Mouse (Mus musculus): ENCODE measurements around the gene H2-Ab1.
"Not testable (repeated sequence)": the region's sequence is repeated elsewhere in the genome, so short reads cannot be mapped to it uniquely, and the experiment has no call there.

Gene H2-Ab1

GRCm38 (mm10) chr17:34257594-34258375 is at the start of gene H2-Ab1:
Gene H2-Ab1, plus strand, starts transcription at chr17:34257689.
- DNase-seq (ENCODE audit: low spot score in 2 of 2): peak in 1 of 2 experiments; percentile 90

GRCm38 (mm10) chr17:34207866-34208265 is 49.6 kb upstream of the H2-Ab1 start:
- no peak for DNase-seq (ENCODE audit: low spot score in 2 of 2)

GRCm38 (mm10) chr17:34208421-34208820 is 49.1 kb upstream of the H2-Ab1 start:
- no peak for DNase-seq (ENCODE audit: low spot score in 2 of 2)

GRCm38 (mm10) chr17:34209680-34210079 is 47.8 kb upstream of the H2-Ab1 start:
- no peak for DNase-seq (ENCODE audit: low spot score in 2 of 2)

- DNase-seq (ENCODE audit: low spot score in 2 of 2): no peak
These were observed 46.9 kb upstream of the H2-Ab1 start for GRCm38 (mm10) chr17:34210599-34210998.

GRCm38 (mm10) chr17:34211746-34212365 is 45.6 kb upstream of the H2-Ab1 start:
- no peak for DNase-seq (ENCODE audit: low spot score in 2 of 2)

GRCm38 (mm10) chr17:34213936-34214335 is 43.6 kb upstream of the H2-Ab1 start:
- DNase-seq (ENCODE audit: low spot score in 2 of 2): no peak

- DNase-seq (ENCODE audit: low spot score in 2 of 2): no peak
These were observed 42.3 kb upstream of the H2-Ab1 start for GRCm38 (mm10) chr17:34215176-34215575.

GRCm38 (mm10) chr17:34217216-34217928 is 40.1 kb upstream of the H2-Ab1 start:
- DNase-seq (ENCODE audit: low spot score in 2 of 2): no peak

GRCm38 (mm10) chr17:34217986-34218385 is 39.5 kb upstream of the H2-Ab1 start:
- no peak for DNase-seq (ENCODE audit: low spot score in 2 of 2)

GRCm38 (mm10) chr17:34218675-34219074 is 38.8 kb upstream of the H2-Ab1 start:
- DNase-seq (ENCODE audit: low spot score in 2 of 2): peak in 1 of 2 experiments; percentile 56

GRCm38 (mm10) chr17:34219096-34219495 is 38.4 kb upstream of the H2-Ab1 start:
- DNase-seq (ENCODE audit: low spot score in 2 of 2): not testable (repeated sequence)

GRCm38 (mm10) chr17:34219801-34220200 is 37.7 kb upstream of the H2-Ab1 start:
- DNase-seq (ENCODE audit: low spot score in 2 of 2): peak; percentile 45 to 58

GRCm38 (mm10) chr17:34220401-34220800 is 37.1 kb upstream of the H2-Ab1 start:
- DNase-seq (ENCODE audit: low spot score in 2 of 2): not testable (repeated sequence)

GRCm38 (mm10) chr17:34224816-34225215 is 32.7 kb upstream of the H2-Ab1 start:
- no peak for DNase-seq (ENCODE audit: low spot score in 2 of 2)

GRCm38 (mm10) chr17:34225426-34225825 is 32.1 kb upstream of the H2-Ab1 start:
- DNase-seq (ENCODE audit: low spot score in 2 of 2): no peak

GRCm38 (mm10) chr17:34225911-34226310 is 31.6 kb upstream of the H2-Ab1 start:
- not testable (repeated sequence) for DNase-seq (ENCODE audit: low spot score in 2 of 2)

- DNase-seq (ENCODE audit: low spot score in 2 of 2): peak in 1 of 2 experiments; percentile 20
These were observed 26.5 kb upstream of the H2-Ab1 start for GRCm38 (mm10) chr17:34230971-34231370.

- not testable (repeated sequence) for DNase-seq (ENCODE audit: low spot score in 2 of 2)
These were observed 25.5 kb upstream of the H2-Ab1 start for GRCm38 (mm10) chr17:34232021-34232420.

- peak in 1 of 2 experiments; percentile 78 for DNase-seq (ENCODE audit: low spot score in 2 of 2)
These were observed 22.6 kb upstream of the H2-Ab1 start for GRCm38 (mm10) chr17:34234926-34235325.

GRCm38 (mm10) chr17:34236691-34237090 is 20.8 kb upstream of the H2-Ab1 start:
- no peak for DNase-seq (ENCODE audit: low spot score in 2 of 2)

- DNase-seq (ENCODE audit: low spot score in 2 of 2): no peak
These were observed 19.7 kb upstream of the H2-Ab1 start for GRCm38 (mm10) chr17:34237741-34238140.
